Mouse (Mus musculus) limb, embryonic 12.5 days (tissue): Measurements from ENCODE around the gene 3110009E18Rik. TPM values are rescaled to one million over a fixed set of nuclear protein-coding genes. Genes with fewer than 3 reads are reported as not detected.

ENCODE experiments used
- ATAC-seq: fragments of 200-750 bp; cut with Nextera tagmentation; 2 replicates; pipeline ENCODE4 v1.8.0; 2017; ENCODE audit warnings: low read depth, moderate TSS enrichment; ENCODE audit not compliant: insufficient number of reproducible peaks, insufficient read depth, low FRiP score, low TSS enrichment
- H3K27ac ChIP-seq: fragments of 300-500 bp; sonication (generic); 2 replicates; pipeline ENCODE4 v1.5.1; 2016; ENCODE audit warnings: mild to moderate bottlenecking, moderate library complexity
- H3K27me3 ChIP-seq: fragments of 300-500 bp; sonication (generic); 2 replicates; pipeline ENCODE4 v1.6.1; 2016; ENCODE audit warnings: mild to moderate bottlenecking, moderate library complexity
- H3K36me3 ChIP-seq: fragments of 300-500 bp; sonication (generic); 2 replicates; pipeline ENCODE4 v1.6.1; 2016; ENCODE audit warnings: mild to moderate bottlenecking, moderate library complexity
- H3K4me1 ChIP-seq: fragments of 300-500 bp; sonication (generic); replicated peaks from 2 replicates; pipeline ENCODE4 v1.6.1; 2016
- H3K4me2 ChIP-seq: fragments of 300-500 bp; sonication (generic); 2 replicates; pipeline ENCODE4 v1.6.1; 2016; ENCODE audit warnings: mild to moderate bottlenecking, moderate library complexity
- H3K4me3 ChIP-seq: fragments of 300-500 bp; sonication (generic); replicated peaks from 2 replicates; pipeline ENCODE4 v1.5.1; 2016; ENCODE audit warnings: mild to moderate bottlenecking
- H3K9ac ChIP-seq: fragments of 300-500 bp; sonication (generic); replicated peaks from 2 replicates; pipeline ENCODE4 v1.6.1; 2016; ENCODE audit warnings: mild to moderate bottlenecking, moderate library complexity
- H3K9me3 ChIP-seq: fragments of 300-500 bp; sonication (generic); 2 replicates; pipeline ENCODE4 v1.6.1; 2016; ENCODE audit warnings: mild to moderate bottlenecking, moderate library complexity
- WGBS: fragments of 180-500 bp; shearing (Covaris S2); methylation state at CpG from one replicate; pipeline ENCODE4 v1.1.7; 2016; 5-methylcytosine and 5-hydroxymethylcytosine counted together
- polyA plus RNA-seq: library from polyadenylated mRNA; unstranded; fragments of >200 nt; fragmentation: Nextera tagmentation; extraction: Ambion mirVana; gene quantifications from 2 replicates; pipeline ENCODE4 v1.2.1, GENCODE M21; 2016

The 3110009E18Rik gene
- polyA plus RNA-seq, 1 experiment from 2014 or later, result 19.3 TPM

DNA sequence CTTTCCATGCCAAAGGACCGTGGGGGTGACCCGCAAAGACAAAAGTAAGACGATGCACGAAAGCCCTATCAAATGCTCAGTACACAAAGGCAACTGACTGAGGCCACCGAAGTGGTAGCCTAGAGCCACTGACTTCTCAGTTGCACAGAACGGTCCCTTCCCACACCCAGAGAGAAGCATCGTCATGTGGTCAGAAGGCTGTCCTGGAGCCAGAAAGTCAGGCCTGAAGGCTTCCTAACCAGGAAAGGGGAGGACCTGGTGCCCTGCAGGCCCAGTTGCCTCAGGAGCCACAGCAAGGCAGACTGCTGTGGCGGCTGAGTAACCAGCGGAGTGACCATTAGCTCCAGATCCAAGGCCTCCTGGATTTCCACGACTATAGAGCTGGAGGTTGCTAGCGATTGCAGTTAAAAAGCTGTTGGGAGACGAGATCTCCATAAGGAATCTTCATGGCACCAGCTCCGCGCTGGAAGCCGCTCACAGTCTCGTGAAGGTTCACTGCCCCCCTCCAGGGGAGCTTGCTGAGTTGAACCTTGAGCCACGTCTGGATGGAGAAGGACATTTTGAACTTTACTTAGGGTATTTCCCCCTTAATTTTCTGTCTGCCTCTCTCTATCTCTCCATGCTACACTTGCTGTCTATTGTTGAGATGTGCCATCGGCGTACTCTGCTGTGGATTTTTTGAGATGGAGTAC is 11.1 kb upstream of the 3110009E18Rik start:
- H3K4me3 ChIP-seq, result no peak overlapping the region
- H3K27ac ChIP-seq, result no peak overlapping the region
- peaks cover 7% of the 10 kb centered on the region; the same call in 1 of the 2 replicates for H3K9me3 ChIP-seq
- H3K9ac ChIP-seq, result no peak overlapping the region
- H3K36me3 ChIP-seq, result peaks cover 30% of the 10 kb centered on the region
- 87% methylated on average over 19 of the region's 19 CpGs for WGBS
- H3K4me1 ChIP-seq, result no peaks in the 10 kb centered on the region
- H3K27me3 ChIP-seq, result no peaks in the 10 kb centered on the region
- H3K4me2 ChIP-seq, result no peak overlapping the region
- no peak for ATAC-seq

DNA sequence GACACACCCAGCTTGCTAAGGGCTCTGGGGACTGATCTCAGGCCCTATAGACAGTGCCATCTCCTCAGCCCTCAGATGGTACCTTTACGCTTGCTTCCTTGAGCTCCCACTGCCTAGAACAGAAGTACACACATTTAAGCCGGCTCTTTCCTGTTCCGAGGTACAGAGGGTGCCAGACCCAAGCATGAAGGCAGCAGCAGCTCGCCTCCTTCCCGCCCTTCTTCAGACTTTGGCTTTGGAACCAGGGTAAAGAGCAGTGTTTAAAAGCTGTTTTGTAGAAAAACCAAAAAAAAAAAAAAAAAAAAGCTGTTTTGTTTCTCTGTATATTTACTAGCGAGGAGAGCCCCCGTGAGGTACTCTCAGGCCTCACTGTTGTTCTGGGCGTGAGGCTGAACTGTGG is 9.2 kb upstream of the 3110009E18Rik start:
- Histone ChIP-seq H3K4me2 (no peak overlapping the region), H3K36me3 (peaks cover 45% of the 10 kb centered on the region), H3K9ac (no peak overlapping the region), H3K27me3 (no peaks in the 10 kb centered on the region), H3K9me3 (peaks cover 7% of the 10 kb centered on the region; the same call in 1 of the 2 replicates), H3K4me1 (no peaks in the 10 kb centered on the region), H3K4me3 (no peak overlapping the region), H3K27ac (no peak overlapping the region)
- no peak for ATAC-seq
- 88% methylated on average over 8 of the region's 8 CpGs for WGBS

DNA sequence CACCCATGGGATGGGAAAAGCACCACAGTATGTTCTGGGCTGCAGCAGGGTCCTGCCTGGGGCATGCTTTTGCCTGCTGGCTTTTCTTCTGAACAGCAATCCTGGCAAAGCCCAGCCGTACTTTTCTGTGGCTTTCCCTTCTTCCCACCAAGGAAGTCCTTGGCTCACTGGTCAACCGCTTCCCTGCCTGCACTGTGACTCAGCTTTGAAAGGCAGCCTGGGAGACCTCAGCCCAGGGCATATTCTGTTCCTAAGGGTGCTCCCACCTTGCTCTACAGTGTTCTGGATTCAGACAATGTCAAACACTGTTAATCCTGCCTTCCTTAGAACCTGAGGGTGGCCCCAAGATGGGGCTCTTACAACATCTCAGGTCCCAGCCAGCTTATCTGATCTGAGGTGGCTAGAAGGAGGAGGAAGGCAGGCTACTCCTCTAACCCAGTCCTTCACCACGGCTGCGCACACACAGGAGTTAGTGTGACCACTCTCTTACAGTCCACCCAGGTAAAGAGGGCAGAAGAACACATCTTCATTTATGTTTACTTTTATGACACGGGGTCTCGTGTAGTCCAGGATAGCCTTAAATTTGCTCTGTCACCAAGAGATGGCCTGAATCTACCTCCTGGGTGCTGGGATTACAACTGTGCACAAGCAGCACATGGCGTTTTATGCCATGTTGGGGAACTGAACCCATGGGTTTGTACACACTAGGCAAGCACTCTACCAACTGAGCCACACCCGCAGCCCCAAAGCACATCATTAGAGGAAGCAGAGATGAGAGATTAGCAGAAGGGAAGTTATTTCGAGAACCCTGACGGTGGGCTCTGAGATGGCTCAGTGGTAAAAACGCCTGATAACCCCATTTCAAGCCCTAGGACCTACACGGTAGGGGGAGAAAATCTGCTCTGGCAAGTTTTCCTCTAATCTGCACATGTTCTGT is 8.5 kb upstream of the 3110009E18Rik start:
- H3K27me3 ChIP-seq, result no peaks in the 10 kb centered on the region
- no peaks in the 10 kb centered on the region for H3K4me1 ChIP-seq
- peaks cover 7% of the 10 kb centered on the region; the same call in 1 of the 2 replicates for H3K9me3 ChIP-seq
- H3K27ac ChIP-seq, result 0 out of 2 replicates have a peak overlapping the region, but pooled peaks have one; percentile 7
- H3K4me2 ChIP-seq, result no peak overlapping the region
- 89% methylated on average over 12 of the region's 12 CpGs for WGBS
- H3K4me3 ChIP-seq, result no peak overlapping the region
- H3K9ac ChIP-seq, result no peak overlapping the region
- ATAC-seq, result no peak
- H3K36me3 ChIP-seq, result peaks cover 45% of the 10 kb centered on the region

DNA sequence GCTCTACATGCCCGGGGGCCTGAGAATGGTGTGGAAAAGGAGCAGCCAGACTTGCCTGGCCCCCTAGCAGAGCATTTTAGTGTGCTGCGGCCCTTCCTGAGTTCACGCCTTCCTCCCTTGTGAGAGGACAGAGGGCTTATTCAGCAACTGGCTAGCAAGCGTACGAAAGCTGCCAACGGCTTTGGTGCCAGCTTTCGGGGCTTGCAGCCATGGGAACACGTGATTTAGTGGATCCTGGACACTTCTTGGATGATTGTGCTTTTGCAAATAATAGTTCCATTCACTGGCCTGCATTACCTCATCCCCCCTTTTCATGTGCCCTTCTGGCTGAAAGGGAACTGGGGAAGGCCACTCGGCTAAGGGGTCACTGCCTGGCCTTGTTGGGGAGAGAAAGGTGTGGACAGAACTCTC is 5.3 kb upstream of the 3110009E18Rik start:
- Histone ChIP-seq H3K4me3 (no peak overlapping the region), H3K9ac (no peak overlapping the region), H3K27me3 (no peaks in the 10 kb centered on the region), H3K4me1 (peaks cover 23% of the 10 kb centered on the region), H3K27ac (peak overlapping the region; percentile 66), H3K36me3 (peaks cover 56% of the 10 kb centered on the region), H3K4me2 (no peak overlapping the region), H3K9me3 (peaks cover 7% of the 10 kb centered on the region; the same call in 1 of the 2 replicates)
- no peak for ATAC-seq
- WGBS, result 86% methylated on average over 9 of the region's 9 CpGs

DNA sequence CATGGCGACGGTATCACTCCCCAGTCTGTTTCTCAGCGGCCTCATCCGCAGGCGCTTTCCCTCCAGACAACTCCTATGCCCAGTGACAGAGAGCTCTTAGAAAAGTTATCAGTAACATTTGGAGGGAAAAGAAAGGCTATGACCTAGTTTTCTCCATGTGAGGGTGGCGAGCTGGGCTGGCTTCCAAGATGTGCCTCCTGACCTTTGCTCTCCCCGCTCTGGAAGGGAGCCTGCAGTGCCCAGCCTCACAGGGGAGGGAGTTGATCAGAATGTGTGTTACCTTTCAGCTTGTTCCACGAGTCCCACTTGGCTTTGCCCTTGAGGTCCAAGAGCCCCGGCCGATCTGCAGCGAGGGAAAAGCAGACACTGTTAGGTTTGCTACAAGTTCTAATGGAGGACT is 4.9 kb upstream of the 3110009E18Rik start:
- no peak overlapping the region for H3K9ac ChIP-seq
- H3K4me1 ChIP-seq, result peaks cover 23% of the 10 kb centered on the region
- H3K4me2 ChIP-seq, result no peak overlapping the region
- peaks cover 56% of the 10 kb centered on the region for H3K36me3 ChIP-seq
- 88% methylated on average over 11 of the region's 11 CpGs for WGBS
- peaks cover 7% of the 10 kb centered on the region; the same call in 1 of the 2 replicates for H3K9me3 ChIP-seq
- no peaks in the 10 kb centered on the region for H3K27me3 ChIP-seq
- peak overlapping the region; percentile 56; the same call in 1 of the 2 replicates for H3K27ac ChIP-seq
- ATAC-seq, result no peak
- no peak overlapping the region for H3K4me3 ChIP-seq

DNA sequence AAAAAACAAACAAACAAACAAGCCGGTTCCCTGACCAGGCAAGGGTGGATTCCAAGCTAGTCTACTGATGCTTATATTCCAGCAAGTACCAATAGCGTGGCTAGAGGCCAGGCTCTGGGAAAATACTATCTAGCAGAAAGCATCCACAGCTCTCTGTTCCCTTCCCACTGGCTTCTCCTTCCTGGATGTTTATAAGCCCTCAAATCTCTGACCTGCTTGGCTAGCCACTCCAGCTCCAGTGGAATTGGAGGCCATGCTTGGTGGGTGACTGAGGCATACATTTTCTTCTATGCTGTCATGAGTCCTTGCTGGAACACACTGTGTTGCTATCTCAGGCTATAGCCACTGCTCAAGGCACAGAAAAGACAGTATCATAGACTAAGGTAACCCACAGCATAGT is 2.1 kb upstream of the 3110009E18Rik start:
- Histone ChIP-seq H3K4me3 (no peak overlapping the region), H3K27ac (no peak overlapping the region), H3K9me3 (peaks cover 7% of the 10 kb centered on the region; the same call in 1 of the 2 replicates), H3K36me3 (peaks cover 37% of the 10 kb centered on the region), H3K4me1 (peaks cover 23% of the 10 kb centered on the region), H3K9ac (no peak overlapping the region), H3K27me3 (no peaks in the 10 kb centered on the region), H3K4me2 (peak overlapping the region; percentile 76; the same call in 1 of the 2 replicates)
- 91% methylated on average over 2 of the region's 2 CpGs for WGBS
- no peak for ATAC-seq

DNA sequence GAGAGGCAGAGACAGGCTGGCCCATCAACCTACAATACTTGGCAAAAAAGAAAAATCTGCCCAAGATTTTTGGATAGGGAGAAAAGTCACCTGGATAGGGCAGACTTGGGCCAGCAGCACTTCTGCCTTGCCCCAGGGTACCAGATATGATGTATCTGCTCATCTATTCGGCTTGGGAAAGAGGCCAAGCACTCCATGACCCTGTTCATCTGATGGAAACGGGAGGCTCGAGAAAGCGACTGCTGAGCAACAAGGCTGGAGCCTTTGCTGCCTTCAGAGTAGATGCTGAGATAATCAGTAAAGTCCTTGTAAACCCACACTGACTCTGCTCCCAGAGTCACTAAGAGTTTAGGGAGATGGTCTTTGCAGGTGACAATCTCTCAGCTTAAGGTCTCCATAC is 1.6 kb upstream of the 3110009E18Rik start:
- WGBS, result 94% methylated on average over 4 of the region's 4 CpGs
- H3K36me3 ChIP-seq, result peaks cover 32% of the 10 kb centered on the region

DNA sequence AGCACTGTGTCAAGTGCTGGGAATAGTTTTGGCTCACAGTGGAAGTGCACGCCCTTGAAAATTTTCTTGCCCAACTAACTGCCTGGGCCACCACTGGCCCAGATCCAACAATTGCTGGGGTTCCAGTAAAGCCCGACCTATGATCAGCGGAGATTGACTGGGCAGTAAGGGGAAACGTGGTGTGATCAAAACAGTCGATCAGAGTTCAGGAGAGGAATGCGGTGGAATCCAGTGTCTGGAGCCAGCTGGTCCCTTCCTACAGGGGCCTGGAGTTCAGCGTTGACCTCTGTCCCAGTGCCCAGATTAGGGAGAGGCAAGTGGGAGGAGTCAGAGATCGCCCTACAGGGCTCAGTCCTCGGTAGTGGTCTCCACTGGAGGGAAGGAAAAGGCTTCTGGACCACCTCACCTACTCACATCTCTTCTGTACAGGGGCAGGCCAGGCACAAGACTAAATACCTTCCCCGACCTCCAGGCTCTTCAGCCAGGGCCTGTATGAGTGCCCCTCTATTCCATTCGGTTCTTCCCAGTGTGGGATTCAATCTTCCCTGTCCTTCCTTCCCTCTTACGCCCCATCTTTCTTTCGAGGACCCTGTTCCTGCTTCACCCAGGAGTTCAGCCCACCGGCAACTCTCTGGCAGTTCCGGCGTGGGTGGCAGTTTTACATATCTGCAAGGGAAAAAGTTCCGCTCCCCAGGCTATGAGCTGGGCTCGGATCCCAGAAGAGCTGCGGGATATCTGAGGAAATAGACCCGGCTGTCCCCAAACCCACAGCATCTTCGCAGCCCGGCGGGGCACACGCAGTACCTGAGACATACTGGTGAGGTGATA is 632 bp upstream of the 3110009E18Rik start:
- Histone ChIP-seq H3K9me3 (no peaks in the 10 kb centered on the region), H3K36me3 (peaks cover 22% of the 10 kb centered on the region), H3K4me2 (peak overlapping the region; percentile 76), H3K4me1 (peaks cover 23% of the 10 kb centered on the region), H3K27me3 (no peaks in the 10 kb centered on the region), H3K4me3 (peak overlapping the region; percentile 60), H3K9ac (peak overlapping the region; percentile 72), H3K27ac (peak overlapping the region; percentile 90)
- 4% methylated on average over 24 of the region's 24 CpGs for WGBS
- ATAC-seq, result peak; percentile 63

More for the DNA sequence above, 1.6 kb upstream of the 3110009E18Rik start:
- Histone ChIP-seq H3K27me3 (no peaks in the 10 kb centered on the region), H3K27ac (no peak overlapping the region), H3K4me2 (peak overlapping the region; percentile 76), H3K9ac (0 out of 2 replicates have a peak overlapping the region, but pooled peaks have one; percentile 72), H3K9me3 (peaks cover 4% of the 10 kb centered on the region; the same call in 1 of the 2 replicates), H3K4me3 (peak overlapping the region; percentile 60; the same call in 1 of the 2 replicates), H3K4me1 (peaks cover 23% of the 10 kb centered on the region)
- no peak for ATAC-seq

DNA sequence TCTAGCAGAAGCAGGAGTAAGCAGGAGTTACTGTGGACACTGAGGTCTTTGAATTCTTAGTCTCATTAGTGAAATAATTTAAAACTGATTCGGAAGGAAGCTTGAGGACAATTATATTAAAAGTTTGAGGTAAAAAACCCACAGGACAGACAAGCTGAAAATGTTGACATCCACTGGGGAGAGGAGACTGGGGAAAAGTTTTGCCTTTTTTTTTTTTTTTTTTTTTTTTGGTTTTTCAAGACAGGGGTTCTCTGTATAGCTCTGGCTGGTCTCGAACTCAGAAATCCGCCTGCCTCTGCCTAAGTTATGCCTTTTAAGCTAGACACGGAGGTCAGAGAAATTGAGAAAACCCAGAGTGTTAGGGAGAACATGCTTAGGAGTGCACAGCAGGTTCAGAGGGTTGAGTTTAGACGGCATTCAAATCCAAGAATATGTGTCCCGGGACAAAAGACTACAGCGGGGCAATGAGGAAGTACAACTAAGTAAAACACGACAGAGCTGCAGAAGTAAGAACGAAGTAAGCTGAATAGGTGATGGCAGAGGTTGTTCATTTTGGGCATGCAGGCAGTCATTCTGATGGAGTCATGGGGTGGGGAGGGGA is 1.0 kb downstream of the 3110009E18Rik start:
- peak overlapping the region; percentile 66; the same call in 1 of the 2 replicates for H3K9ac ChIP-seq
- H3K9me3 ChIP-seq, result no peaks in the 10 kb centered on the region
- WGBS, result 92% methylated on average over 9 of the region's 9 CpGs
- H3K4me2 ChIP-seq, result peak overlapping the region; percentile 76
- H3K4me1 ChIP-seq, result peaks cover 23% of the 10 kb centered on the region
- H3K36me3 ChIP-seq, result peaks cover 11% of the 10 kb centered on the region; the same call in 1 of the 2 replicates
- ATAC-seq, result no peak
- no peaks in the 10 kb centered on the region for H3K27me3 ChIP-seq
- H3K27ac ChIP-seq, result peak overlapping the region; percentile 90
- peak overlapping the region; percentile 60 for H3K4me3 ChIP-seq

DNA sequence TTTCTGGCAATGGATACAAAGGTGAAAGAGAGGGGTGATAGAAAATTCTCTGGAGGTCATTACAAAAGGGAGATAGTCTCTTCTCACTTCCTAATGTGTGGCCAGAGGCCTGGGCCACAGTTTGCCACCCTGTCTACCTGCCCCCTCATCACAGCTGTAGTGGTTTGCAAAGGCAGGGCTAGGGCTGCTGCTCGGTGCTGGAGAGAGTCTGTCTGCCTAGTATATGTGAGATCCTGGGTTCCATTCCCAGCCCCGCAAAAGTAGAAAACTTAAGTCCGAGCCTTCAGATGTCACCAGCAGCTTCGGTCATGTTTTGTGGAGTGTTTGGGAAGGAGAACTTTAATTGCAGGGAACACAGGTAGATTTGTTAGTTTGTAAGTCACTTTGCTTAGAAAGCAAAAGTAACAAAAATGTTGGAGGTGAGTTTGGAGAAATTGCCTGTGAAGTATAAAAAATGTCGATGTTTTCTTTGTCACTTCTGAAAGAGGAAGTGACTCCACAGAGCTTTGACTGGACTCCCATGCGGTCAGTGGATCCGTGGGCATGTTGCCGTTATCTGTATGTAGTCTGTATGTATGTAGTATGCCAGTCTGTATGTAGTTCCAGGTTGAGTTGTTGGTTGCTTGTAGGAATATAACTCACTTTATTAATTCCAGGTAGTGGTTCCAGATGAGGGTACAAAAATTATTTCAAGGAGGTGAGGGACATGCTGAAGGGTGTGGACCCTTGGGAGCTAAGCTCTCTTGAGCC is 1.8 kb downstream of the 3110009E18Rik start:
- Histone ChIP-seq H3K9ac (no peak overlapping the region), H3K9me3 (no peaks in the 10 kb centered on the region), H3K4me3 (no peak overlapping the region), H3K27ac (no peak overlapping the region), H3K4me2 (no peak overlapping the region), H3K4me1 (peaks cover 23% of the 10 kb centered on the region), H3K36me3 (peaks cover 11% of the 10 kb centered on the region; the same call in 1 of the 2 replicates), H3K27me3 (no peaks in the 10 kb centered on the region)
- no peak for ATAC-seq
- WGBS, result 94% methylated on average over 8 of the region's 8 CpGs
